Mouse (Mus musculus) brain, embryonic 14.5 days (tissue): ENCODE measurements around the gene Rab43.

Source experiments
- CTCF ChIP-seq: fragments of 200-500 bp; IDR thresholded peaks from 2 replicates; pipeline ENCODE4 v1.5.1; 2012; ENCODE audit warnings: inconsistent platforms, mild to moderate bottlenecking, moderate library complexity, borderline replicate concordance; ENCODE audit not compliant: insufficient read depth, insufficient read length; ENCODE audit errors: extremely low read depth
- POLR2A ChIP-seq: fragments of 200-500 bp; IDR thresholded peaks from 2 replicates; pipeline ENCODE4 v1.6.1; 2012; ENCODE audit warnings: mild to moderate bottlenecking, inconsistent platforms, borderline replicate concordance; ENCODE audit not compliant: poor library complexity, insufficient read depth, insufficient read length, severe bottlenecking; ENCODE audit errors: extremely low read depth

- TF ChIP-seq CTCF (no peak), POLR2A (no peak)
Observed at GRCm38 (mm10) chr6:87748531-87748930, 63.4 kb downstream of the Rab43 start.
